Mouse (Mus musculus): Measurements from ENCODE around the gene Nf2.

GRCm38 (mm10) chr11:4719961-4720360 is 129.4 kb downstream of the Nf2 start:
- TF ChIP-seq CTCF (IDR thresholded peaks at IDR 0.05; ENCODE audit: control insufficient read depth, insufficient read depth, insufficient replicate concordance, low read depth, low read length) (no peak), POLR2A (IDR thresholded peaks at IDR 0.05; ENCODE audit: control insufficient read depth, low read depth, low read length) (no peak)
